Mouse (Mus musculus): ENCODE results near the gene Plekho1. TPM values are rescaled to one million over a fixed set of nuclear protein-coding genes. Genes with fewer than 3 reads are reported as not detected.
"Not testable (repeated sequence)": the region's sequence is repeated elsewhere in the genome, so short reads cannot be mapped to it uniquely, and the experiment has no call there.

Plekho1 gene
- total RNA-seq, 2 experiments from 2014 or later: 111 to 118 TPM

DNA sequence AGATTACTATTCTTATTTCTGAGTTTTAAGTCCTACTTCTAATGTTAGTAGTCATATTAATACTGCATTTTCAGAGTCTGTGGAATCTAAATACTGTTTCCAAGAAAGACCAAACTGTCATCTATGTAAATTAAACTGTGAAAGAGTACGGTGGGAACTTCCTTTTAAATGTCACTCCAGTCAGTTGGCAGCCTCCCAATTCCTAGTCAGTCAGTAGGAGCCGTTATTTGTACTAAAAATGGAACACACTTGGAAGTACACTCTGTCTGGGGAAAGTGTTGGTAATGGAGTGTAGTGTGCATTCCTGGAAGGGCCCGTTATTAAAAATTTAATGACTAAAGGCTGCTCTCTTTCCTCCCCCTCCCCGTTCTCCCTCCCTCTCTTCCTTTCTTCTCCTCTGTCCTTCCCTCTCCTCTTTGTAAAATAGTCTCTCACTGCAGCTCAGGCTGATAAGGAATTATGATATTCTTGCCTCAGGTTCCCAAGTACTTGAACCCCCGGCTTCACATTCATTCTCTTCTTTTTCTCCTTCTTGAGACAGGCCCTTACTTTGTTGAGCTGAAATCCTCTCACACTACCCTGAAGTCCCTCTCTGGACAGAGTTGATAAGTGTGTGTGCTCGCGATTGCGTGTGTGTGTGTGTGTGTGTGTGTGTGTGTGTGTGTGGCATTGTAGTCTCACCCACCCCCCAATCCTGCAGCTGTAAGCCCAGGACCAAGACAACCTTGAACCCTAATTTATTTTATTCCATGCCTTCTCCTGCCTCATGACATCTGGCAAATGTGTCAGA is 38.2 kb downstream of the Plekho1 start:
- intact Hi-C loops (cut with DNase I): loop anchor here (2.0 kb wide), 1 partner anchor 29 kb away; the partner anchor contains the start of gene Anp32e

DNA sequence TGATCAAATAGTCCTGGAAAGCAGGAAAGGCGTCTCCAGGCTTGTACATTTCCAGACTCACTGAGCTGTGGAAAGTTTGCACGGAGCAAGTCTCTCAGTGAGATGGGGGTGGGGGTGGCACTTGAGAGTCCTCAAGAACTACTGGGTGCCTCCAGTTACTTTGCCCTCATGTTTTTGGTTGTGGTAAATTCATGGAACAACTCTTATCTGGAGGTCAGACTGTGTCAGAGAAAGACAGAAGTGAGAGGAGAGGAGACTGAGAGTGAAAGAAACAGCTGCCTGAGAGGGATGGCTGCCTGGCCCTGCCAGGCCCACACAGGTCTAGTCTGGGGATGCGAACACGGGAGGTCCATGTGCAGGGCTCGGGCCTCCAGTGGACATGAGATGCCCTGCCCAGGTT is 40.5 kb downstream of the Plekho1 start:
- no peak for DNase-seq
- intact Hi-C loops (cut with DNase I): no loop called here

More for the DNA sequence above, 38.2 kb downstream of the Plekho1 start:
- DNase-seq: peak; percentile 81 to 83

DNA sequence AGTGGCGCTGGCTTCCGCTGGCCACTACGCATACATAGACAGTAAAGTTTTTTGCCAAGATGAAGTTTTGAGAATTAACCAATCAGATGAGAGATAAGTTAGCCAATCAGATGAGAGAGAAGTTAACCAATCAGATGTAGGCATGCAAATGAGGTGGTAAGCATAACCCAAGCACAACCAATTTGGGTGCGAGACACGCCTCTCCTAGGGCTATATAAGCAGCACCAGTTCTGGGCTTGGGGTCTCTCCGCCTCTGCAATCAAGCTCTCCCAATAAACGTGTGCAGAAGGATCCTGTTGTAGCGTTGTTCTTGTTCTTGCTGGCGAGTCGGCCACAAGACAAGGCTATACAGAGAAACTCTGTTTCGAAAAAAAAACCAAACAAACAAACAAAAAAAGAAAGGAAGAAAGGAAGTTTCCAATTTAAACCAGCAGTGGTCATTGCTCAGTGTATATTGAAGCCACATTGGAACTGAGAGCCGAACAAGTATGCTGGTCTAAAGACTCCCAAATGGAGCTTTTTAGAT is 41.1 kb downstream of the Plekho1 start:
- DNase-seq; intact Hi-C loops (cut with DNase I): not testable (repeated sequence)

DNA sequence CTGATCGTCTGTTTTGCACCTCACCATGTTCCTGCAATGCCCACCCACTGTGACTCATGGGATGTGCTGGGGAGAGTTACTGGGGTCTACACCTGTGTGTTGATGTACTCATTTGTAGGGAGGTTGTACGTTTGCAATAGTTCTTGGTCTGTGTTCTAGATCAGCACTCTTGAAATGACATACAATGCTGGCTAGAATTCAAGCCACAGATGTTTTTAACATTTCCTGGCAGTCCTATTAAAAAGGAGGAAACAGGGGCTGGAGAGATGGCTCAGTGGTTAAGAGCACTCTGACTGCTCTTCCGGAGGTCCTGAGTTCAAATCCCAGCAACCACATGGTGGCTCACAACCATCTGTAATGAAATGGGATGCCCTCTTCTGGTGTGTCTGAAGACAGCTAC is 42.3 kb downstream of the Plekho1 start:
- no peak for DNase-seq
- intact Hi-C loops (cut with DNase I): no loop called here

DNA sequence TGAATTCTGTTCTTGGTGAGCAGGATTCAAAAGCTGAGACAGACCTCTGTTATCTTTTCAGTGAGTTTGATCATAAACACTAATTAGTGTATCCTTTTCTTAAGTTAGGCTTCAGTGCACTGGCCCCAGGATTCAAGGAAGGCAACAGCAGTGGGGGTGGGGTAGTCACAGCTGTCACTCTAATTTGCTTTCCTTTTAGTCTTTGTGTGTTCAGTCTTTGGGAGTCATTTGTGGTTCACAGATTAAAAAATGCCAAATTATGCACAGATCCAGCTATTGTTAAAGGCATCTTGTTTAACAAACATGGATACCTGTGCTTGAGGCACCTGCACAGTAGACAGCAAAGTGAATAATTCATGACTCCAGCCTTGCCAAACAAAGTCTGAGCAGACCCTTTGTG is 42.8 kb downstream of the Plekho1 start:
- no peak for DNase-seq
- intact Hi-C loops (cut with DNase I): no loop called here

DNA sequence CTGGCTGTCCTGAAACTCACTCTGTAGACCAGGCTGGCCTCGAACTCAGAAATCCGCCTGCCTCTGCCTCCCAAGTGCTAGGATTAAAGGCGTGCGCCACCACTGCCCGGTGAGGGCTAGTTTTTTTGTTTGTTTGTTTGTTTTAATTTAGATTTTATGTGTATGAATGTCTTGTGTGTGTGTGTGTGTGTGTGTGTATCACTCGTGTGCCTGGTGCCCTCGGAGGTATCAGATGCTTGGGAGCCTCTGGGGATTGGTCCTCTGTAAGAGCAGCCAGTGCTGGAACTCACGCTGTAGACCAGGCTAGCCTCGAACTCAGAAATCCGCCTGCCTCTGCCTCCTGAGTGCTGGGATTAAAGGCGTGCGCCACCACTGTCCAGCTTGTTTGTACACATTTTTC is 44.2 kb downstream of the Plekho1 start:
- DNase-seq; intact Hi-C loops (cut with DNase I): not testable (repeated sequence)

DNA sequence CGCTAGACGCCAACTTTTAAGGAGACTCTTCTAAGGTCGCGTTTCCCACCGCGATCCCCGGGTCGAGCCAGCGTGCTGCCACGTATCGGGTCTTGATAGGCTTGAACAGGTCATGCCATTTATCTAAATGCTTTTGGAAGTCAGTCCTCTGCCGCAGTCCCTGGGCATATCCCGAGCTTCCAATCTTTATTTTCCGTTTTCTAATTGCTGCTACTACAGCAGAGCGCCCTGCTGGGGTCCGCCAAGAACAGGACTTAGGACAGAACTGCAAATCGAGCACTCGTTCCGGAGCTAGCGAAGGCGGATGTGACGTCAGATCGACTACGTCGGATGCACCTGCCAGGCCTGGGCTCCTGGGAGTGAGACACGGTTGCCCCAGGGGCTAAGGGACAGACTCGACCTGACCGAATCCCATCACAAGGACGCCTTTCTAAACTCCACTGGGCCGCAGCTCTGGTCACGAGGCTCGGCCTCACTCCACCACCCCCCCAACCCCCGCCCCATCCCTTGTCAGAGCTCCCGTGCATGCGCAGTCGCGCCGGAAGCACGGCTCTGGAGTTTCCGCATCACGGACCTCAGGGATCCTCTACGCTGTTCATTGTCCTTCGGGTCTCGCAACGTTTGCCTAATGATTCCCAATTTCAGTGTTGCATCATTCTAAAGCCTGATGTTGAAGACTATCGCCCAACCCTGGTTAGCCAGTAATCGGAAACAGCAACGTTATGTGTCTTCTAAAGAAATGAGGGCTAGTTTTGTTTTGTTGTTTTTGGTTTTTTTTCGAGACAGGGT is 44.8 kb downstream of the Plekho1 start:
- peak; percentile 92 to 94 for DNase-seq
- intact Hi-C loops (cut with DNase I): no loop called here

DNA sequence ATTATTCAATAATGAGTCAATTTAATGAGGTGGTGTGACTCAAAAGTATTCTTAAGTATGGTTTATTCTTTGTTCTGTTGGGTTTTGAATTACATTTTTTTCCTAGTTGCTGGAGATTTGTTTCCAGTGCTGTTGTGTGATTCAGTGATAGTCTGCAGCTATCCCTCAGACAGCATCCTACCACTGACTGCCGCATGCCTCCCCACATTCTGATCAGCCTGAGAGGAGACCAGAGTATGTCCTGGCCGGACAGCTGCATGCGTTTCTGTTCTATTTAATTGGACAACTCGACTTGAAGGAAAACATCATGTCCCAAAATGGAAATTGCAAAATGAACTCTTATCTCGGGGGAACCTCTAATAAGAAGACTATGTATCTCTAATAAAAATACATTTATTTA is 47.5 kb downstream of the Plekho1 start:
- intact Hi-C loops (cut with DNase I): no loop called here
- DNase-seq: no peak

DNA sequence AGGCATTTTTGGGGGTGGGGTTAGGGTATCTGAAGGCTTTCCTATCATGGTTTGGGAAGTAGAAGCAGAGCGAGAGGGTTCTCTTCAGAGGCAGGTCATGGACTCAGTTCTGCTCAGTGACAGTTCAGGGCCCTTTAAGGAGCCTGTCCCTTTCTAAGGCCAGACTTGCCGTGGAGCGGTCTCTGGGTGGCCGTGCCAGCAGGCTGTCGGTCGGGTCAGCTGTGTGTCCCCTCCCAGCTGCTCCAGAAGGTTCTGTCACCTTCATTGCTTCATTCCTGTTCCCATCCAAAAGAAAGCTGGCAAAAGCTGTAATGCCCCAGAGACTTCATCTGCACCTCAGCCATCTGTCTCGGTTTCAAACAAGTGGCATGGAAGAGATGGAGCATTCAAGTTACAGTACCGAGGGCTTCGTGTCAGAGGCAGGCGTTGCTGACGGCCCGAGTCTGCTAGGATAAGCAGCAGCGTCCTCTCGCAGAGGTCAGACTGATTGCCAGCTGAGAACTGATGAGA is 50.0 kb downstream of the Plekho1 start:
- intact Hi-C loops (cut with DNase I): no loop called here
- DNase-seq: no peak

DNA sequence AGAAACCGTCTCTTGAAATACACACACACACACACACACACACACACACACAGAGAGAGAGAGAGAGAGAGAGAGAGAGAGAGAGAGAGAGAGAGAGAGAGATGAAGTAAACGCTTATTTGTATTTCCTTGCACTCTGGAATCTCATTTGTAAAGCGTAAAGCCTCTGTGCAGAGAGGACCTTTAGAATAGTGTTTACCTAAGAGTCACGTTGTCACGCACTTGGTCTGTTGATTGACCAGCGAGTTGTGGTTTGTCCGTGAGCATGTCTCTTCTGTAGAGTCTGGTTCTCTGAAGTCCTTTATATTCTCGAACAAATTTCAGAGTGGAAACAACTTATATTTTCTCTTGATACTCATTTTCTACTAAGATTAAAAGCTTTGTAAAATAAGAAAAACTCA is 51.1 kb downstream of the Plekho1 start:
- DNase-seq: no peak
- intact Hi-C loops (cut with DNase I): no loop called here

DNA sequence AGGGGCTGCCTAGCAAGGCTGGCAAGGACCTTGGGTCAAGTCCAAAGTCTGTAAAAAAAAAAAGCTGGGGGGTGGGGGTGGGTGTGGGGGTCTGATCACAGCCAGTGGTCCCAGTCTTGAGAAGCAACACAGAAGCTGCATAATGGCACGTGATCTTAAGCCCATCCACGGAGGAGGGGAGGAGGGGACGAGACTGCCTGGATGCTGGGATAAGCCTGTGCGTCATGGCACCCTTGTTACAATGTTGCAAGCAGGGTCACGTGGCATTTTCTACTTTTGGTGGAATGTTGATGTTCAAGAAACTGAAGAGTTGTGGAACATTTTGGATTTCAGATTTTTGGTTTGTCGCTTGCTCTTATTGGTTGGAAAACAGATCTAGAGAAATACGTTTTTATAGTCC is 52.6 kb downstream of the Plekho1 start:
- DNase-seq: no peak
- intact Hi-C loops (cut with DNase I): no loop called here

DNA sequence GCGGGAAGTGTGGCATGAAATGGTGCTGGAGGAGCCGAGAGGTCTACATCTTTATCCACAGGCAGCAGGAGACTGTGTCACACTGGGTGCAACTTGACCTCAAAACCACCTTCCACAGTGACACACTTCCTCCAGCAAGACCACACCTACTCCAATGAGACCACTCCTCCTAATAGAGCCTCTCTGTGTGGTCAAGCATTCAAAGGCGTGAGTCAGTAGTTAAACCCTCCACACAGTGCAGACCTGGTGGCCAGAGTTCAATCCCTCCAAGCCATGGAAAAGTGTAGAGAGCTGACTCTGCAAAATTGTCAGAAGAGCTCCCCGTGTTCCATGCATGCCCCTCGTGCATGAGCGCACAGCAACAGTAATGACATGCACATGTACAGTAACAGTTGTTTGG is 53.1 kb downstream of the Plekho1 start:
- intact Hi-C loops (cut with DNase I): no loop called here
- no peak for DNase-seq

DNA sequence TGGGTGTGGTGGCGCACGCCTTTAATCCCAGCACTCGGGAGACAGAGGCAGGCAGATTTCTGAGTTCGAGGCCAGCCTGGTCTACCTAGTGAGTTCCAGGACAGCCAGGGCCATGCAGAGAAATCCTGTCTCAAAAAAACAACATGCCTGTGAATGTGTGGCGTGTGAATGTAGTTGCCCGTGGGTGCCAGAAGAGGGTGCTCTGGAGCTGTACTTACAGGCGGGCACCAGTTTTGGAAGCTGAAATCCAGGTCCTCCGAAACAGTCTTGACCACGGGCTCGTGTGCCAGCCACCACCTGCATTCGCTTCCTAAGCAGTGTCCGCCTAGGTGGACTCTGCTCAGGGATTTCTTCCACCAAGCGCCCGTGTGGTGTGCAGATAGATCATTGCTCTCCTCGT is 57.0 kb downstream of the Plekho1 start:
- DNase-seq: peak in 1 of 2 experiments; percentile 43
- intact Hi-C loops (cut with DNase I): loop anchor here (2.0 kb wide), 1 partner anchor 26 kb away; no protein-coding TSS in a partner anchor

Other genes starting within 250 kb of the Plekho1 start
- gene Tars2, start 235.8 kb downstream of the Plekho1 start, total RNA-seq (2021): 10 to 100 TPM; 33.5 to 39.6 TPM
- gene Rprd2, start 177.1 kb downstream of the Plekho1 start, total RNA-seq (2021): 10 to 100 TPM; 51.4 to 53.4 TPM
- gene Prpf3, start 140.1 kb downstream of the Plekho1 start, total RNA-seq (2021): 10 to 100 TPM; 22.7 to 23.4 TPM
- gene Mrps21, start 124.5 kb downstream of the Plekho1 start, total RNA-seq (2021): 100 to 1,000 TPM; 269 to 279 TPM
- 1 to 10 TPM; 2.2 to 2.9 TPM for gene Ciart, start 113.8 kb downstream of the Plekho1 start, total RNA-seq (2021)
- 10 to 100 TPM; 26.1 to 38.7 TPM for gene BC028528, start 104.0 kb downstream of the Plekho1 start, total RNA-seq (2021)
- gene Aph1a, start 102.0 kb downstream of the Plekho1 start, total RNA-seq (2021): 100 to 1,000 TPM; 147 to 151 TPM
- 100 to 1,000 TPM; 142 to 150 TPM for gene Car14, start 91.3 kb downstream of the Plekho1 start, total RNA-seq (2021)
- 100 to 1,000 TPM; 102 to 109 TPM for gene Anp32e, start 66.8 kb downstream of the Plekho1 start, total RNA-seq (2021)
- 10 to 100 TPM; 24.7 to 34.4 TPM for gene Vps45, start 62.5 kb upstream of the Plekho1 start, total RNA-seq (2021)
- gene Otud7b, start 108.5 kb upstream of the Plekho1 start, total RNA-seq (2021): 10 to 100 TPM; 50.9 to 51.0 TPM
- 1 to 10 TPM; 6.6 to 7.8 TPM for gene Mtmr11, start 166.0 kb upstream of the Plekho1 start, total RNA-seq (2021)
- gene Sf3b4, start 176.3 kb upstream of the Plekho1 start, total RNA-seq (2021): 10 to 100 TPM; 27.8 to 28.2 TPM
- gene Sv2a, start 185.2 kb upstream of the Plekho1 start, total RNA-seq (2021): 10 to 100 TPM; 13.7 to 14.0 TPM
- 10 to 100 TPM; 19.3 to 19.6 TPM for gene Bola1, start 223.7 kb upstream of the Plekho1 start, total RNA-seq (2021)
- 10 to 100 TPM; 10.6 to 14.9 TPM for gene Hist2h2ab, start 223.9 kb upstream of the Plekho1 start, total RNA-seq (2021)
- 100 to 1,000 TPM; 103 to 121 TPM for gene Hist2h2ac, start 224.9 kb upstream of the Plekho1 start, total RNA-seq (2021)
- 1 to 10 TPM; 4.6 to 5.9 TPM for gene Hist2h2be, start 225.1 kb upstream of the Plekho1 start, total RNA-seq (2021)
- 10 to 100 TPM; 78.6 to 96.2 TPM for gene Hist2h3c2, start 243.1 kb upstream of the Plekho1 start, total RNA-seq (2021)
- 100 to 1,000 TPM; 615 to 716 TPM for gene Hist2h2aa2, start 244.3 kb upstream of the Plekho1 start, total RNA-seq (2021)
- gene Hist2h2aa1, start 249.5 kb upstream of the Plekho1 start, total RNA-seq (2021): 10 to 100 TPM; 21.8 to 28.9 TPM